Mouse (Mus musculus) forebrain, embryonic 11.5 days (tissue): ENCODE results near the gene Dbi. TPM values are rescaled to one million over a fixed set of nuclear protein-coding genes. Genes with fewer than 3 reads are reported as not detected.

Experiments
- ATAC-seq: fragments of 200-750 bp; cut with Nextera tagmentation; replicated peaks from 2 replicates; pipeline ENCODE4 v1.8.0; 2017; ENCODE audit warnings: moderate TSS enrichment; ENCODE audit not compliant: low FRiP score
- DNase-seq: peaks from one replicate; pipeline ENCODE4 v3.0.0-alpha.2; 2017; ENCODE audit warnings: low spot score
- H3K27ac ChIP-seq: fragments of 300-500 bp; sonication (generic); 2 replicates; pipeline ENCODE4 v1.5.1; 2014; ENCODE audit warnings: low read depth, low read length
- H3K27me3 ChIP-seq: fragments of 300-500 bp; sonication (generic); 2 replicates; pipeline ENCODE4 v1.6.1; 2014; ENCODE audit warnings: mild to moderate bottlenecking, low read length, mixed read lengths; ENCODE audit not compliant: control insufficient read depth, insufficient read depth
- H3K36me3 ChIP-seq: fragments of 300-500 bp; sonication (generic); 2 replicates; pipeline ENCODE4 v1.6.1; 2014; ENCODE audit warnings: mild to moderate bottlenecking, low read length, moderate library complexity, mixed read lengths; ENCODE audit not compliant: control insufficient read depth, insufficient read depth
- H3K4me1 ChIP-seq: fragments of 300-500 bp; sonication (generic); replicated peaks from 2 replicates; pipeline ENCODE4 v1.6.1; 2014; ENCODE audit warnings: low read length, mixed read lengths; ENCODE audit not compliant: control insufficient read depth, insufficient read depth
- H3K4me2 ChIP-seq: fragments of 300-500 bp; sonication (generic); 2 replicates; pipeline ENCODE4 v1.6.1; 2014; ENCODE audit warnings: low read depth, mild to moderate bottlenecking, low read length, moderate library complexity, mixed read lengths; ENCODE audit not compliant: severe bottlenecking
- H3K4me3 ChIP-seq: fragments of 300-500 bp; sonication (generic); 2 replicates; pipeline ENCODE4 v1.5.1; 2014; ENCODE audit warnings: low read depth, low read length
- H3K9ac ChIP-seq: fragments of 300-500 bp; sonication (generic); 2 replicates; pipeline ENCODE4 v1.6.1; 2014; ENCODE audit warnings: low read length
- H3K9me3 ChIP-seq: fragments of 300-500 bp; sonication (generic); 2 replicates; pipeline ENCODE4 v1.6.1; 2016; ENCODE audit warnings: low read length, mixed read lengths; ENCODE audit not compliant: control insufficient read depth
- WGBS: fragments of 180-500 bp; shearing (Covaris S2); extraction: QIAGEN DNeasy Blood & Tissue Kit; methylation state at CpG from one replicate; pipeline ENCODE4 v1.1.7; 2014; 5-methylcytosine and 5-hydroxymethylcytosine counted together
- polyA plus RNA-seq: library from polyadenylated mRNA; unstranded; fragments of >200 nt; fragmentation: Nextera tagmentation; extraction: Ambion mirVana; gene quantifications from 2 replicates; pipeline ENCODE4 v1.2.1, GENCODE M21; 2014

The Dbi gene
- polyA plus RNA-seq, 1 experiment from 2014 or later: 824 TPM

DNA sequence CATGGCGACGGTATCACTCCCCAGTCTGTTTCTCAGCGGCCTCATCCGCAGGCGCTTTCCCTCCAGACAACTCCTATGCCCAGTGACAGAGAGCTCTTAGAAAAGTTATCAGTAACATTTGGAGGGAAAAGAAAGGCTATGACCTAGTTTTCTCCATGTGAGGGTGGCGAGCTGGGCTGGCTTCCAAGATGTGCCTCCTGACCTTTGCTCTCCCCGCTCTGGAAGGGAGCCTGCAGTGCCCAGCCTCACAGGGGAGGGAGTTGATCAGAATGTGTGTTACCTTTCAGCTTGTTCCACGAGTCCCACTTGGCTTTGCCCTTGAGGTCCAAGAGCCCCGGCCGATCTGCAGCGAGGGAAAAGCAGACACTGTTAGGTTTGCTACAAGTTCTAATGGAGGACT lies 4.8 kb downstream of the Dbi start:
- Histone ChIP-seq H3K27me3 (no peaks in the 10 kb centered on the region), H3K4me2 (no peak overlapping the region), H3K27ac (peak overlapping the region; percentile 69), H3K4me1 (peaks cover 2% of the 10 kb centered on the region; the same call in 1 of the 2 replicates), H3K36me3 (peaks cover 20% of the 10 kb centered on the region), H3K9me3 (peaks cover 3% of the 10 kb centered on the region; the same call in 1 of the 2 replicates), H3K9ac (no peak overlapping the region), H3K4me3 (no peak overlapping the region)
- WGBS: 87% methylated on average over 11 of the region's 11 CpGs
- ATAC-seq: no peak
- DNase-seq: no peak

DNA sequence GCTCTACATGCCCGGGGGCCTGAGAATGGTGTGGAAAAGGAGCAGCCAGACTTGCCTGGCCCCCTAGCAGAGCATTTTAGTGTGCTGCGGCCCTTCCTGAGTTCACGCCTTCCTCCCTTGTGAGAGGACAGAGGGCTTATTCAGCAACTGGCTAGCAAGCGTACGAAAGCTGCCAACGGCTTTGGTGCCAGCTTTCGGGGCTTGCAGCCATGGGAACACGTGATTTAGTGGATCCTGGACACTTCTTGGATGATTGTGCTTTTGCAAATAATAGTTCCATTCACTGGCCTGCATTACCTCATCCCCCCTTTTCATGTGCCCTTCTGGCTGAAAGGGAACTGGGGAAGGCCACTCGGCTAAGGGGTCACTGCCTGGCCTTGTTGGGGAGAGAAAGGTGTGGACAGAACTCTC lies 5.2 kb downstream of the Dbi start:
- no peaks in the 10 kb centered on the region for H3K27me3 ChIP-seq
- DNase-seq: no peak
- no peak overlapping the region for H3K4me3 ChIP-seq
- ATAC-seq: peak; percentile 38
- WGBS: 54% methylated on average over 9 of the region's 9 CpGs
- no peak overlapping the region for H3K4me2 ChIP-seq
- no peak overlapping the region for H3K9ac ChIP-seq
- H3K9me3 ChIP-seq: peaks cover 3% of the 10 kb centered on the region; the same call in 1 of the 2 replicates
- H3K36me3 ChIP-seq: peaks cover 20% of the 10 kb centered on the region
- peak overlapping the region; percentile 74 for H3K27ac ChIP-seq
- peaks cover 2% of the 10 kb centered on the region; the same call in 1 of the 2 replicates for H3K4me1 ChIP-seq

DNA sequence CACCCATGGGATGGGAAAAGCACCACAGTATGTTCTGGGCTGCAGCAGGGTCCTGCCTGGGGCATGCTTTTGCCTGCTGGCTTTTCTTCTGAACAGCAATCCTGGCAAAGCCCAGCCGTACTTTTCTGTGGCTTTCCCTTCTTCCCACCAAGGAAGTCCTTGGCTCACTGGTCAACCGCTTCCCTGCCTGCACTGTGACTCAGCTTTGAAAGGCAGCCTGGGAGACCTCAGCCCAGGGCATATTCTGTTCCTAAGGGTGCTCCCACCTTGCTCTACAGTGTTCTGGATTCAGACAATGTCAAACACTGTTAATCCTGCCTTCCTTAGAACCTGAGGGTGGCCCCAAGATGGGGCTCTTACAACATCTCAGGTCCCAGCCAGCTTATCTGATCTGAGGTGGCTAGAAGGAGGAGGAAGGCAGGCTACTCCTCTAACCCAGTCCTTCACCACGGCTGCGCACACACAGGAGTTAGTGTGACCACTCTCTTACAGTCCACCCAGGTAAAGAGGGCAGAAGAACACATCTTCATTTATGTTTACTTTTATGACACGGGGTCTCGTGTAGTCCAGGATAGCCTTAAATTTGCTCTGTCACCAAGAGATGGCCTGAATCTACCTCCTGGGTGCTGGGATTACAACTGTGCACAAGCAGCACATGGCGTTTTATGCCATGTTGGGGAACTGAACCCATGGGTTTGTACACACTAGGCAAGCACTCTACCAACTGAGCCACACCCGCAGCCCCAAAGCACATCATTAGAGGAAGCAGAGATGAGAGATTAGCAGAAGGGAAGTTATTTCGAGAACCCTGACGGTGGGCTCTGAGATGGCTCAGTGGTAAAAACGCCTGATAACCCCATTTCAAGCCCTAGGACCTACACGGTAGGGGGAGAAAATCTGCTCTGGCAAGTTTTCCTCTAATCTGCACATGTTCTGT lies 8.4 kb downstream of the Dbi start:
- peaks cover 20% of the 10 kb centered on the region for H3K36me3 ChIP-seq
- 0 out of 2 replicates have a peak, but pooled peaks cover 2% of the 10 kb centered on the region for H3K4me1 ChIP-seq
- no peaks in the 10 kb centered on the region for H3K27me3 ChIP-seq
- H3K27ac ChIP-seq: no peak overlapping the region
- no peak overlapping the region for H3K9ac ChIP-seq
- no peak overlapping the region for H3K4me2 ChIP-seq
- DNase-seq (no peak), ATAC-seq (no peak)
- WGBS: 88% methylated on average over 12 of the region's 12 CpGs
- H3K9me3 ChIP-seq: peaks cover 3% of the 10 kb centered on the region; the same call in 1 of the 2 replicates
- H3K4me3 ChIP-seq: no peak overlapping the region

DNA sequence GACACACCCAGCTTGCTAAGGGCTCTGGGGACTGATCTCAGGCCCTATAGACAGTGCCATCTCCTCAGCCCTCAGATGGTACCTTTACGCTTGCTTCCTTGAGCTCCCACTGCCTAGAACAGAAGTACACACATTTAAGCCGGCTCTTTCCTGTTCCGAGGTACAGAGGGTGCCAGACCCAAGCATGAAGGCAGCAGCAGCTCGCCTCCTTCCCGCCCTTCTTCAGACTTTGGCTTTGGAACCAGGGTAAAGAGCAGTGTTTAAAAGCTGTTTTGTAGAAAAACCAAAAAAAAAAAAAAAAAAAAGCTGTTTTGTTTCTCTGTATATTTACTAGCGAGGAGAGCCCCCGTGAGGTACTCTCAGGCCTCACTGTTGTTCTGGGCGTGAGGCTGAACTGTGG lies 9.1 kb downstream of the Dbi start:
- Histone ChIP-seq H3K9me3 (peaks cover 3% of the 10 kb centered on the region; the same call in 1 of the 2 replicates), H3K27me3 (no peaks in the 10 kb centered on the region), H3K27ac (no peak overlapping the region), H3K4me3 (no peak overlapping the region), H3K36me3 (peaks cover 20% of the 10 kb centered on the region), H3K4me1 (0 out of 2 replicates have a peak, but pooled peaks cover 2% of the 10 kb centered on the region), H3K4me2 (no peak overlapping the region), H3K9ac (no peak overlapping the region)
- WGBS: 87% methylated on average over 8 of the region's 8 CpGs
- no peak for DNase-seq
- no peak for ATAC-seq

DNA sequence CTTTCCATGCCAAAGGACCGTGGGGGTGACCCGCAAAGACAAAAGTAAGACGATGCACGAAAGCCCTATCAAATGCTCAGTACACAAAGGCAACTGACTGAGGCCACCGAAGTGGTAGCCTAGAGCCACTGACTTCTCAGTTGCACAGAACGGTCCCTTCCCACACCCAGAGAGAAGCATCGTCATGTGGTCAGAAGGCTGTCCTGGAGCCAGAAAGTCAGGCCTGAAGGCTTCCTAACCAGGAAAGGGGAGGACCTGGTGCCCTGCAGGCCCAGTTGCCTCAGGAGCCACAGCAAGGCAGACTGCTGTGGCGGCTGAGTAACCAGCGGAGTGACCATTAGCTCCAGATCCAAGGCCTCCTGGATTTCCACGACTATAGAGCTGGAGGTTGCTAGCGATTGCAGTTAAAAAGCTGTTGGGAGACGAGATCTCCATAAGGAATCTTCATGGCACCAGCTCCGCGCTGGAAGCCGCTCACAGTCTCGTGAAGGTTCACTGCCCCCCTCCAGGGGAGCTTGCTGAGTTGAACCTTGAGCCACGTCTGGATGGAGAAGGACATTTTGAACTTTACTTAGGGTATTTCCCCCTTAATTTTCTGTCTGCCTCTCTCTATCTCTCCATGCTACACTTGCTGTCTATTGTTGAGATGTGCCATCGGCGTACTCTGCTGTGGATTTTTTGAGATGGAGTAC lies 11.0 kb downstream of the Dbi start:
- no peak overlapping the region for H3K9ac ChIP-seq
- no peaks in the 10 kb centered on the region for H3K4me1 ChIP-seq
- ATAC-seq (no peak), DNase-seq (no peak)
- H3K27ac ChIP-seq: no peak overlapping the region
- no peaks in the 10 kb centered on the region for H3K27me3 ChIP-seq
- H3K4me2 ChIP-seq: no peak overlapping the region
- H3K9me3 ChIP-seq: peaks cover 3% of the 10 kb centered on the region; the same call in 1 of the 2 replicates
- H3K36me3 ChIP-seq: peaks cover 8% of the 10 kb centered on the region
- WGBS: 86% methylated on average over 19 of the region's 19 CpGs
- H3K4me3 ChIP-seq: no peak overlapping the region

DNA sequence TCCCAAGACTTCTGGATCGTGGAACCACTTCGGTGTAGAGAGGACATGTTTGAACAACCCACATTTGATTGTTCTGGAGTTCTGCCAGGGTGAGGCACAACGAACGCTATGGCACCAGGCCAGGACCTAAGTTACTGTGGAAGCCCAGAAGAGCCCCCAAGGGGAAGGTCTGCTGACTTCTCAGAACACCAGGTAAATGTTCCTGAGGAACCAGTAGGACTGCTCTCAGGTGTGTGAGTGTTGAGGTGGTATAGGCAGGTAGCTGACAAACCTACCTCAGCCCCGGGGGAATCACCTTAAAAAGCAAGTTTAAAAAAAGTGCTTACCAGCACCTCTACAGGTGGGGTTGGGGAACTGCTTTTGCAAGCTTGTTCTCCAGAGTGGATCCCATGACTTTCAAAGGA lies 15.3 kb downstream of the Dbi start:
- no peaks in the 10 kb centered on the region for H3K4me1 ChIP-seq

DNA sequence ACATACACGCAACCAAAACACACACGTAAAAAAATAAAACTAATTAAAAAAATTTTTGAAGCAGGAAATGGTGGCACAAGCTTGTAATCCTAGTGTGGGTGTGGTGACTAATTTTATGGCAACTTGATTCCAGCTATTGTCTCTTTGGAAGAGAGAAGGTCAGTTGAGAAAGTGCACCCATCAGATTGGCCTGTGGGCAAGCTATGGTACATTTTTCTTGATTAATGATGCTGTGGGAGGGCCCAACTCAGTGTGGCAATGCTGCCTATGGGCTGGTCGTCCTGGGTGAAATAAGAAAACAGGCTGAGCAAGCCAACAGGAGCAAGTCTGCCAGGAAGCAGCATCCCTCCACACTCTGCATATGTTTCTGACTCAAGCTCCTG lies 19.7 kb downstream of the Dbi start:
- ATAC-seq (no peak), DNase-seq (no peak)
- H3K4me1 ChIP-seq: no peaks in the 10 kb centered on the region
- no peak overlapping the region for H3K4me3 ChIP-seq
- WGBS: 89% methylated on average over 3 of the region's 3 CpGs
- H3K36me3 ChIP-seq: no peaks in the 10 kb centered on the region
- H3K27me3 ChIP-seq: no peaks in the 10 kb centered on the region
- H3K4me2 ChIP-seq: no peak overlapping the region
- no peak overlapping the region for H3K27ac ChIP-seq
- H3K9me3 ChIP-seq: no peaks in the 10 kb centered on the region
- H3K9ac ChIP-seq: no peak overlapping the region

More for the DNA sequence above, 15.3 kb downstream of the Dbi start:
- H3K9ac ChIP-seq: no peak overlapping the region
- no peaks in the 10 kb centered on the region for H3K27me3 ChIP-seq
- H3K9me3 ChIP-seq: no peaks in the 10 kb centered on the region
- no peak overlapping the region for H3K4me3 ChIP-seq
- no peaks in the 10 kb centered on the region for H3K36me3 ChIP-seq
- 87% methylated on average over 5 of the region's 5 CpGs for WGBS
- H3K27ac ChIP-seq: no peak overlapping the region
- no peak overlapping the region for H3K4me2 ChIP-seq
- DNase-seq (no peak), ATAC-seq (no peak)

DNA sequence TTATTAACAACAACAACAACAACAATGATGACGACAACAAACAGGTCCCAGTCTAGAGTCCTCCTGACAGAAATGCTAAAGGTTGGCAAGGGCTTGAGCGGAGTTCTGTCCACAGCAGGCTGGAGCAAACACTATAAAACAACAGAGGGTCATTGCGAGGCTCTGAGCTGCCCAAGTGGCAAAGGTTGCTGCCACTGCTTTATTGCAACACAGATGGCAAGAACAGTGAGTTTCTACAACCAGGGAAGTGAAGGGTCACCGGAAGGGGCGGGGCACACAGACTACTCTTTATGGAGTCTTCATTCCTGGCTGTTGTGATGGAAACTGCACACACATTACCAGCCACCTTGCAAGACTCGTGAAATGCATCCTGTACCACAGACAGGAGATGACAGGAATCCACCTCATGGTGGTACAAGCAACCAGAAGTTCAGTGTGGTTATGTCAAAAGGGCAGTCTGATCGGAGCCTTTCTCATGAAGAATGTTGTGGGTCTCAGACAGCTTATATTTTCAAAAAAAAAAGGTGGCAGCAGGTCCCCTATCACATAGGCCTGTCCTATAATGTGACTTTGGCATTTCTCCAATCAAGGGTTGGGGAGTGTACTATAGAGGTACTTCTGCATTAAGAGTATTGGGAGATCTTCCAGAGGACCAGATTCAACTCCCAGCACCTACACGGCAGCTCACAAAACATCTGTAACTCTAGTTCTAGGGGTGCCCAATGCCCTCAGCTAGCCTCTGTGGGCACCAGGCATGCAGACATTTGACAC lies 20.2 kb downstream of the Dbi start:
- H3K27ac ChIP-seq: no peak overlapping the region
- H3K4me1 ChIP-seq: no peaks in the 10 kb centered on the region
- H3K27me3 ChIP-seq: no peaks in the 10 kb centered on the region
- no peaks in the 10 kb centered on the region for H3K36me3 ChIP-seq
- no peak overlapping the region for H3K4me3 ChIP-seq
- no peak overlapping the region for H3K9ac ChIP-seq
- no peak for DNase-seq
- ATAC-seq: no peak
- H3K4me2 ChIP-seq: no peak overlapping the region
- H3K9me3 ChIP-seq: no peaks in the 10 kb centered on the region
- 87% methylated on average over 8 of the region's 8 CpGs for WGBS
